Mouse (Mus musculus) midbrain, postnatal 0 days (tissue): Measurements from ENCODE around the gene Cntnap5a. TPM values are rescaled to one million over a fixed set of nuclear protein-coding genes. Genes with fewer than 3 reads are reported as not detected.

ENCODE experiments used
- ATAC-seq: fragments of 200-750 bp; cut with Nextera tagmentation; 2 replicates; pipeline ENCODE4 v1.8.0; 2017; ENCODE audit warnings: moderate number of reproducible peaks, mild to moderate bottlenecking, moderate TSS enrichment, moderate library complexity; ENCODE audit not compliant: low FRiP score
- DNase-seq: peaks from one replicate; pipeline ENCODE4 v3.0.0-alpha.2; 2015; ENCODE audit warnings: low spot score
- H3K27ac ChIP-seq: fragments of 300-500 bp; sonication (generic); 2 replicates; pipeline ENCODE4 v1.5.1; 2014; ENCODE audit warnings: low read depth, mild to moderate bottlenecking, low read length, mixed read lengths
- H3K27me3 ChIP-seq: fragments of 300-500 bp; sonication (generic); 2 replicates; pipeline ENCODE4 v1.6.1; 2014; ENCODE audit warnings: low read length, control low read depth, mixed read lengths; ENCODE audit not compliant: insufficient read depth
- H3K36me3 ChIP-seq: fragments of 300-500 bp; sonication (generic); 2 replicates; pipeline ENCODE4 v1.6.1; 2014; ENCODE audit warnings: low read length, control low read depth, mixed read lengths; ENCODE audit not compliant: insufficient read depth
- H3K4me1 ChIP-seq: fragments of 300-500 bp; sonication (generic); 2 replicates; pipeline ENCODE4 v1.6.1; 2014; ENCODE audit warnings: mild to moderate bottlenecking, control low read depth, antibody characterized with exemption, low read length, mixed read lengths; ENCODE audit not compliant: insufficient read depth
- H3K4me2 ChIP-seq: fragments of 300-500 bp; sonication (generic); 2 replicates; pipeline ENCODE4 v1.6.1; 2014; ENCODE audit warnings: low read depth, mild to moderate bottlenecking, low read length, mixed read lengths; ENCODE audit not compliant: poor library complexity, severe bottlenecking
- H3K4me3 ChIP-seq: fragments of 300-500 bp; sonication (generic); 2 replicates; pipeline ENCODE4 v1.5.1; 2014; ENCODE audit warnings: low read depth, mild to moderate bottlenecking, low read length, moderate library complexity
- H3K9ac ChIP-seq: fragments of 300-500 bp; sonication (generic); replicated peaks from 2 replicates; pipeline ENCODE4 v1.6.1; 2014; ENCODE audit warnings: mild to moderate bottlenecking, low read length, moderate library complexity, mixed read lengths; ENCODE audit not compliant: poor library complexity, severe bottlenecking
- H3K9me3 ChIP-seq: fragments of 300-500 bp; sonication (generic); 2 replicates; pipeline ENCODE4 v1.6.1; 2016; ENCODE audit warnings: low read length, control low read depth
- CTCF ChIP-seq: IDR thresholded peaks from 2 replicates; pipeline ENCODE4 v1.5.1; 2016; ENCODE audit warnings: antibody characterized with exemption, mild to moderate bottlenecking
- WGBS: fragments of 180-500 bp; shearing (Covaris S2); extraction: QIAGEN DNeasy Blood & Tissue Kit; methylation state at CpG from one replicate; pipeline ENCODE4 v1.1.7; 2014; 5-methylcytosine and 5-hydroxymethylcytosine counted together
- polyA plus RNA-seq: library from polyadenylated mRNA; unstranded; fragments of >200 nt; fragmentation: Nextera tagmentation; extraction: Ambion mirVana; gene quantifications from 2 replicates; pipeline ENCODE4 v1.2.1, GENCODE M21; 2015
- total RNA-seq: library from RNA; depleted of rRNA; stranded (reverse); fragments of >200 nt; gene quantifications from 2 replicates; pipeline ENCODE4 v1.2.3, GENCODE M21; 2014

Cntnap5a gene
- total and polyA plus RNA-seq, 2 experiments from 2014 or later: 2.9 to 20.4 TPM

DNA sequence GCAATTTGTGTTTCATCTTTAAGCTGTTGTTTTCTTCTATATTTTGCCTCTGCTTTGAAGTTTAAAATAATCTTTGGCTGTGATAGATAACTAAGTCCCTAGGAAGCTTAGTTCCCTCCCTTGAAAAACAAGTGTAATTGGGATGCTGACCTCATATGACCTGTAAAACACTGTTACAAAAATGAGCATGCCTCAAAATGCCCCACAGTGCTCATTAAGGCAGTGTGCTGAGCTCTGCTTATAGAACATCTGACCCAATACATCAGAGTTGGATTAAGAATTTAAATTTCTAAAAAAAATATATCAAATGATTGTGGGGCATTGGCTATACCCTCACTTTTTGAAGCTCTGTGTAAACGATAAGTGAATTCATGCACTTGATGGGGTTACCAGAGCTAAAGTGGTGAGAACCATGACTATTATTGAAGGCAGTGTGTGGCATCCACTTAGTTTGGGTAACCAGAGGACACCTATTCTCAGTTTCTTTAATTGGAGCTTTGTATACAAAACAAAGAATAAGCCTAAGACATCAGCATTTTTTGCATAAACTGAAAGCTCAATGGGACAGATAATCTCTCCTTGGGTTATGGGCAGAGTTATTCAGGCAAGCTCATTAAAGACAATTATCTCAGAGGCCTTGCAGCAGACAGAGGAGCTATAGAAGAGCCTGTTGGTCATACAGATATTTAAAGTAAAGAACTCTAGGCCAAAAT is 241.6 kb downstream of the Cntnap5a start:
- no peak overlapping the region for H3K27ac ChIP-seq
- 53% methylated on average over 1 of the region's 1 CpGs for WGBS
- no peaks in the 10 kb centered on the region for H3K27me3 ChIP-seq
- no peak for ATAC-seq
- TF ChIP-seq CTCF: no peak
- no peaks in the 10 kb centered on the region for H3K9me3 ChIP-seq
- no peak overlapping the region for H3K4me3 ChIP-seq
- no peaks in the 10 kb centered on the region for H3K4me1 ChIP-seq
- H3K36me3 ChIP-seq: no peaks in the 10 kb centered on the region
- no peak for DNase-seq
- no peak overlapping the region for H3K4me2 ChIP-seq
- no peak overlapping the region for H3K9ac ChIP-seq

DNA sequence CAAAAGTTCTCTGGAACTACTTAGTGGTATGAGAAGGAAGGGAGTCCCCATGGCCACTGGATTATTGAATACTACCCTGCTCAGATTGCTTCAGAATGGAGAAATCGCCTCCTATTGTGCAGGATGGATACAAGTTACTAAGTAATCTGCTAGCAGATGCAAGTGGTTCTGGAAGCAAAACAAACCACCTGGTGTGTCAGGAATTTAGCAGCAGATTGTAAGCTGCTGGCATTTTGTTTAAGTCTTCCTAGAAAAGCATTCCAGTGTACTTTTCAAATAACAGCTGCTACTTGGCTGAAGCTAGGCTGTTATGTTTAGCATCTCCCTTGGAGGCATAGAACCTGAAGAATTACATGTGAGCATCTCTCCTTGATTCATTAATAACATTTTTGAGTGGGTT is 247.5 kb downstream of the Cntnap5a start:
- no peak for TF ChIP-seq CTCF
- H3K27me3 ChIP-seq: no peaks in the 10 kb centered on the region
- DNase-seq (peak; percentile 58), ATAC-seq (no peak)
- H3K4me2 ChIP-seq: no peak overlapping the region
- no peak overlapping the region for H3K27ac ChIP-seq
- no peak overlapping the region for H3K9ac ChIP-seq
- peaks cover 2% of the 10 kb centered on the region; the same call in 1 of the 2 replicates for H3K4me1 ChIP-seq
- H3K36me3 ChIP-seq: no peaks in the 10 kb centered on the region
- H3K9me3 ChIP-seq: no peaks in the 10 kb centered on the region
- no peak overlapping the region for H3K4me3 ChIP-seq
- 11% methylated on average over 1 of the region's 1 CpGs for WGBS

GRCm38 (mm10) chr1:115945892-115946291 is 261.3 kb downstream of the Cntnap5a start:
- ATAC-seq: no peak
- WGBS: 81% methylated on average over 3 of the region's 3 CpGs

GRCm38 (mm10) chr1:115956528-115956927 is 272.0 kb downstream of the Cntnap5a start:
- no peak overlapping the region for H3K4me2 ChIP-seq
- ATAC-seq (no peak), DNase-seq (no peak)
- no peak for TF ChIP-seq CTCF
- no peak overlapping the region for H3K4me3 ChIP-seq
- no peaks in the 10 kb centered on the region for H3K9me3 ChIP-seq
- no peak overlapping the region for H3K9ac ChIP-seq
- no peaks in the 10 kb centered on the region for H3K27me3 ChIP-seq
- H3K36me3 ChIP-seq: no peaks in the 10 kb centered on the region
- WGBS: 95% methylated on average over 2 of the region's 2 CpGs
- no peaks in the 10 kb centered on the region for H3K4me1 ChIP-seq
- H3K27ac ChIP-seq: no peak overlapping the region

More at GRCm38 (mm10) chr1:115945892-115946291, 261.3 kb downstream of the Cntnap5a start:
- H3K9me3 ChIP-seq: no peaks in the 10 kb centered on the region
- no peak overlapping the region for H3K4me3 ChIP-seq
- H3K27me3 ChIP-seq: no peaks in the 10 kb centered on the region
- no peak overlapping the region for H3K4me2 ChIP-seq
- no peak overlapping the region for H3K27ac ChIP-seq
- no peak overlapping the region for H3K9ac ChIP-seq
- no peak for DNase-seq
- no peaks in the 10 kb centered on the region for H3K4me1 ChIP-seq
- no peak for TF ChIP-seq CTCF
- H3K36me3 ChIP-seq: no peaks in the 10 kb centered on the region

DNA sequence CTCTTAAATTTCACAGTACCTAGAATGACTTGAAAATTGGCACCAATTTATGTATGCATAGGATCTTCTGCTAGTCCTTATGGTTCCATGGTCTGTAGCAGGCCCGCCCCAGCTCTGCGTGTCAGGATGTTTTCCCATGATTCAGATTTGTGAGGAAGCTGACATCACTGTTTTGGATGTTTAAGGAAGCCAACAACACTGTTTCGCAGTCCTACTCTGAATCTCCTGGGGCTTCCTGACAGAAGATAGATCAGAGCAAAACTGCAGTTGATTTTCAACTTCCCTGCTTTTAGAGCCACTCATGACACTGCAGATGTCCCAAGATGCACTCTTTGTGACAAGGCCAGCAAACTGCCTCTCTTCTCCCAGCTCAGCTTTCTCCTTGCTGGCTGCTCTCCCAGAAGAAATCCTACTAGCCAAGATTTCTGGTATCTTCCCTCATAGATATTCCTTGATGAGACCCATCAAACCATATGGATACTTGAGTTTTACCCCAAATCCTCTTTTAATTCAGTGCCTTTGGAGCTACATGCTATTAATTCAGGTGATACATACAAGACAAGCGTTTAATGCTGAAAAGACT is 280.5 kb downstream of the Cntnap5a start:
- Histone ChIP-seq H3K9ac (no peak overlapping the region), H3K27ac (no peak overlapping the region), H3K4me1 (no peaks in the 10 kb centered on the region), H3K36me3 (no peaks in the 10 kb centered on the region), H3K9me3 (no peaks in the 10 kb centered on the region), H3K4me2 (no peak overlapping the region), H3K4me3 (no peak overlapping the region), H3K27me3 (no peaks in the 10 kb centered on the region)
- peak; percentile 6 for DNase-seq
- no peak for TF ChIP-seq CTCF
- WGBS: 88% methylated on average over 4 of the region's 4 CpGs
- no peak for ATAC-seq

- Histone ChIP-seq H3K9ac (no peak overlapping the region), H3K36me3 (no peaks in the 10 kb centered on the region), H3K9me3 (no peaks in the 10 kb centered on the region), H3K4me2 (no peak overlapping the region), H3K4me1 (no peaks in the 10 kb centered on the region), H3K4me3 (no peak overlapping the region), H3K27ac (no peak overlapping the region), H3K27me3 (no peaks in the 10 kb centered on the region)
- WGBS: 100% methylated on average over 1 of the region's 1 CpGs
- ATAC-seq (no peak), DNase-seq (no peak)
- no peak for TF ChIP-seq CTCF
Observed at GRCm38 (mm10) chr1:115990204-115990603, 305.6 kb downstream of the Cntnap5a start.
